Mouse (Mus musculus) intestine, embryonic 15.5 days (tissue): Measurements from ENCODE around the gene Grcc10. TPM values are rescaled to one million over a fixed set of nuclear protein-coding genes. Genes with fewer than 3 reads are reported as not detected.

Source experiments
- ATAC-seq: fragments of 200-750 bp; cut with Nextera tagmentation; 2 replicates; pipeline ENCODE4 v1.8.0; 2017; ENCODE audit warnings: moderate TSS enrichment, moderate library complexity
- H3K27ac ChIP-seq: fragments of 300-500 bp; sonication (generic); 2 replicates; pipeline ENCODE4 v1.5.1; 2015; ENCODE audit warnings: mild to moderate bottlenecking, inconsistent platforms
- H3K27me3 ChIP-seq: fragments of 300-500 bp; sonication (generic); replicated peaks from 2 replicates; pipeline ENCODE4 v1.6.1; 2015; ENCODE audit warnings: inconsistent platforms
- H3K36me3 ChIP-seq: fragments of 300-500 bp; sonication (generic); 2 replicates; pipeline ENCODE4 v1.6.1; 2015; ENCODE audit warnings: inconsistent platforms
- H3K4me1 ChIP-seq: fragments of 300-500 bp; sonication (generic); replicated peaks from 2 replicates; pipeline ENCODE4 v1.6.1; 2015; ENCODE audit warnings: inconsistent platforms
- H3K4me2 ChIP-seq: fragments of 300-500 bp; sonication (generic); replicated peaks from 2 replicates; pipeline ENCODE4 v1.6.1; 2015; ENCODE audit warnings: mild to moderate bottlenecking, inconsistent platforms
- H3K4me3 ChIP-seq: fragments of 300-500 bp; sonication (generic); replicated peaks from 2 replicates; pipeline ENCODE4 v1.5.1; 2015; ENCODE audit warnings: inconsistent platforms
- H3K9ac ChIP-seq: fragments of 300-500 bp; sonication (generic); 2 replicates; pipeline ENCODE4 v1.6.1; 2015; ENCODE audit warnings: inconsistent platforms
- H3K9me3 ChIP-seq: fragments of 300-500 bp; sonication (generic); 2 replicates; pipeline ENCODE4 v1.6.1; 2016; ENCODE audit warnings: inconsistent platforms
- WGBS: fragments of 180-500 bp; shearing (Covaris S2); methylation state at CpG from one replicate; pipeline ENCODE4 v1.1.7; 2015; 5-methylcytosine and 5-hydroxymethylcytosine counted together
- polyA plus RNA-seq: library from polyadenylated mRNA; unstranded; fragments of >200 nt; fragmentation: Nextera tagmentation; extraction: Ambion mirVana; gene quantifications from 2 replicates; pipeline ENCODE4 v1.2.1, GENCODE M21; 2015

The Grcc10 gene
- polyA plus RNA-seq, 1 experiment from 2014 or later = 341 TPM

- ATAC-seq = no peak
- Histone ChIP-seq H3K36me3 (no peaks in the 10 kb centered on the region), H3K4me1 (0 out of 2 replicates have a peak, but pooled peaks cover 5% of the 10 kb centered on the region), H3K27me3 (no peaks in the 10 kb centered on the region), H3K9me3 (no peaks in the 10 kb centered on the region), H3K9ac (no peak overlapping the region), H3K4me3 (no peak overlapping the region), H3K4me2 (no peak overlapping the region), H3K27ac (no peak overlapping the region)
- 82% methylated on average over 6 of the region's 6 CpGs for WGBS
Measured at GRCm38 (mm10) chr6:124722876-124723473, 18.2 kb downstream of the Grcc10 start.

GRCm38 (mm10) chr6:124720904-124721303 lies 20.3 kb downstream of the Grcc10 start:
- peak overlapping the region; percentile 51 for H3K4me2 ChIP-seq
- peaks cover 9% of the 10 kb centered on the region for H3K36me3 ChIP-seq
- H3K27me3 ChIP-seq = no peaks in the 10 kb centered on the region
- 0 out of 2 replicates have a peak overlapping the region, but pooled peaks have one; percentile 3 for H3K27ac ChIP-seq
- no peaks in the 10 kb centered on the region for H3K9me3 ChIP-seq
- H3K4me3 ChIP-seq = peak overlapping the region; percentile 42; the same call in 1 of the 2 replicates
- 47% methylated on average over 11 of the region's 11 CpGs for WGBS
- no peak for ATAC-seq
- no peak overlapping the region for H3K9ac ChIP-seq
- peaks cover 5% of the 10 kb centered on the region; the same call in 1 of the 2 replicates for H3K4me1 ChIP-seq

- H3K4me2 ChIP-seq = peak overlapping the region; percentile 51
Measured at GRCm38 (mm10) chr6:124719354-124719978, 21.7 kb downstream of the Grcc10 start.

GRCm38 (mm10) chr6:124718703-124719102 lies 22.5 kb downstream of the Grcc10 start:
- H3K27me3 ChIP-seq = no peaks in the 10 kb centered on the region
- H3K27ac ChIP-seq = peak overlapping the region; percentile 79
- peak overlapping the region; percentile 51 for H3K4me2 ChIP-seq
- H3K9ac ChIP-seq = peak overlapping the region; percentile 62
- H3K9me3 ChIP-seq = no peaks in the 10 kb centered on the region
- H3K36me3 ChIP-seq = peaks cover 21% of the 10 kb centered on the region
- peak overlapping the region; percentile 42 for H3K4me3 ChIP-seq
- ATAC-seq = peak; percentile 85
- 40% methylated on average over 16 of the region's 16 CpGs for WGBS
- peaks cover 10% of the 10 kb centered on the region; the same call in 1 of the 2 replicates for H3K4me1 ChIP-seq

More at GRCm38 (mm10) chr6:124719354-124719978, 21.7 kb downstream of the Grcc10 start:
- Histone ChIP-seq H3K9ac (peak overlapping the region; percentile 62), H3K27ac (peak overlapping the region; percentile 79), H3K36me3 (peaks cover 21% of the 10 kb centered on the region), H3K27me3 (no peaks in the 10 kb centered on the region), H3K9me3 (no peaks in the 10 kb centered on the region), H3K4me3 (peak overlapping the region; percentile 42), H3K4me1 (peaks cover 5% of the 10 kb centered on the region; the same call in 1 of the 2 replicates)
- 54% methylated on average over 7 of the region's 7 CpGs for WGBS
- ATAC-seq = peak; percentile 45

- ATAC-seq = no peak
- WGBS = 39% methylated on average over 13 of the region's 13 CpGs
- no peaks in the 10 kb centered on the region for H3K27me3 ChIP-seq
- peaks cover 21% of the 10 kb centered on the region for H3K36me3 ChIP-seq
- H3K9me3 ChIP-seq = no peaks in the 10 kb centered on the region
- peak overlapping the region; percentile 44 for H3K4me2 ChIP-seq
- peak overlapping the region; percentile 79 for H3K27ac ChIP-seq
- peaks cover 17% of the 10 kb centered on the region for H3K4me1 ChIP-seq
- peak overlapping the region; percentile 52 for H3K9ac ChIP-seq
- peak overlapping the region; percentile 42 for H3K4me3 ChIP-seq
Measured at GRCm38 (mm10) chr6:124717968-124718367, 23.2 kb downstream of the Grcc10 start.

GRCm38 (mm10) chr6:124716864-124717490 lies 24.2 kb downstream of the Grcc10 start:
- H3K36me3 ChIP-seq = peaks cover 21% of the 10 kb centered on the region
- 49% methylated on average over 20 of the region's 20 CpGs for WGBS
- peak overlapping the region; percentile 44 for H3K4me2 ChIP-seq
- no peaks in the 10 kb centered on the region for H3K9me3 ChIP-seq
- peak overlapping the region; percentile 42 for H3K4me3 ChIP-seq
- peak overlapping the region; percentile 52 for H3K9ac ChIP-seq
- H3K4me1 ChIP-seq = peaks cover 18% of the 10 kb centered on the region
- H3K27me3 ChIP-seq = no peaks in the 10 kb centered on the region
- ATAC-seq = no peak
- H3K27ac ChIP-seq = peak overlapping the region; percentile 79

GRCm38 (mm10) chr6:124712918-124713317 lies 28.3 kb downstream of the Grcc10 start:
- Histone ChIP-seq H3K4me1 (peaks cover 32% of the 10 kb centered on the region), H3K36me3 (peaks cover 21% of the 10 kb centered on the region), H3K27me3 (no peaks in the 10 kb centered on the region), H3K9ac (peak overlapping the region; percentile 95), H3K4me3 (peak overlapping the region; percentile 96), H3K27ac (peak overlapping the region; percentile 86), H3K4me2 (peak overlapping the region; percentile 86), H3K9me3 (no peaks in the 10 kb centered on the region)
- ATAC-seq = no peak
- WGBS = 7% methylated on average over 11 of the region's 11 CpGs

- peak; percentile 96 for ATAC-seq
- WGBS = under 1% methylated on average over 76 of the region's 76 CpGs
Measured at GRCm38 (mm10) chr6:124711824-124712782, 29.1 kb downstream of the Grcc10 start, which contains the start of the genes Emg1 and Phb2. Gene Emg1 (minus strand): TSS chr6:124712178. Gene Phb2 (plus strand): TSS chr6:124712336.

GRCm38 (mm10) chr6:124708289-124708889 lies 32.8 kb downstream of the Grcc10 start:
- Histone ChIP-seq H3K27me3 (no peaks in the 10 kb centered on the region), H3K27ac (no peak overlapping the region), H3K4me3 (no peak overlapping the region), H3K4me2 (no peak overlapping the region), H3K36me3 (peaks cover 21% of the 10 kb centered on the region), H3K4me1 (peaks cover 19% of the 10 kb centered on the region), H3K9me3 (no peaks in the 10 kb centered on the region), H3K9ac (no peak overlapping the region)
- no peak for ATAC-seq
- 83% methylated on average over 10 of the region's 10 CpGs for WGBS

More at GRCm38 (mm10) chr6:124711824-124712782, 29.1 kb downstream of the Grcc10 start, which contains the start of the genes Emg1 and Phb2:
- peaks cover 21% of the 10 kb centered on the region for H3K36me3 ChIP-seq
- H3K4me3 ChIP-seq = peak within 1 kb of the TSS; percentile 96
- peak within 1 kb of the TSS; percentile 88 for H3K27ac ChIP-seq
- peaks cover 32% of the 10 kb centered on the region for H3K4me1 ChIP-seq
- no peaks in the 10 kb centered on the region for H3K27me3 ChIP-seq
- peak within 1 kb of the TSS; percentile 95 for H3K9ac ChIP-seq
- H3K4me2 ChIP-seq = peak within 1 kb of the TSS; percentile 86
- no peaks in the 10 kb centered on the region for H3K9me3 ChIP-seq

GRCm38 (mm10) chr6:124706061-124706627 lies 35.0 kb downstream of the Grcc10 start:
- no peak overlapping the region for H3K4me2 ChIP-seq
- no peak for ATAC-seq
- no peak overlapping the region for H3K9ac ChIP-seq
- no peak overlapping the region for H3K27ac ChIP-seq
- H3K4me1 ChIP-seq = peaks cover 14% of the 10 kb centered on the region; the same call in 1 of the 2 replicates
- no peak overlapping the region for H3K4me3 ChIP-seq
- H3K9me3 ChIP-seq = no peaks in the 10 kb centered on the region
- WGBS = 79% methylated on average over 5 of the region's 5 CpGs
- peaks cover 36% of the 10 kb centered on the region for H3K36me3 ChIP-seq
- no peaks in the 10 kb centered on the region for H3K27me3 ChIP-seq

GRCm38 (mm10) chr6:124704417-124704816 lies 36.8 kb downstream of the Grcc10 start:
- 97% methylated on average over 2 of the region's 2 CpGs for WGBS
- H3K4me3 ChIP-seq = no peak overlapping the region

More at GRCm38 (mm10) chr6:124704417-124704816, 36.8 kb downstream of the Grcc10 start:
- no peaks in the 10 kb centered on the region for H3K27me3 ChIP-seq
- no peak overlapping the region for H3K9ac ChIP-seq
- no peak overlapping the region for H3K4me2 ChIP-seq
- no peak overlapping the region for H3K27ac ChIP-seq
- no peak for ATAC-seq
- H3K4me1 ChIP-seq = 0 out of 2 replicates have a peak, but pooled peaks cover 7% of the 10 kb centered on the region
- H3K36me3 ChIP-seq = peaks cover 44% of the 10 kb centered on the region
- no peaks in the 10 kb centered on the region for H3K9me3 ChIP-seq
